Mouse (Mus musculus): ENCODE measurements around the gene Isx. TPM values are rescaled to one million over a fixed set of nuclear protein-coding genes. Genes with fewer than 3 reads are reported as not detected.
A peak's percentile ranks its signal among the peaks of the same experiment; 100 is the strongest.

The Isx gene
- polyA plus RNA-seq, 1 experiment from 2014 or later, result not detected

DNA sequence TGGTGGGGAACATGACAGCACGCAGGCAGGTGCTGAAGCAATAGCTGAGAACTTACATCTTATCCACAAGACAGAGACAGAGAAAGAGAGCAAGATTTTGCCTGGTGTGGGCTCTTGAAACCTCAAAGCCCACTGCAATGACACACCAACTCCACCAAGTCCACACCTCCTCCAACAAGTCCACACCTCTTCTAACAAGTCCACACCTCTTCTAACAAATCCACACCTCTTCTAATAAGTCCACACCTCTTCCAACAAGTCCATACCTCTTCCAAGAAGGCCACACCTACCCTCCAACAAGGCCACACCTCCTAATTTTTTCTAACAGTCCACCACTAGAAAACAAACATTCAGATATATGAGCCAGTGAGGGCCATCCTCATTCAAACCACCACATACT is 37.7 kb downstream of the Isx start:
- WGBS, result 80% methylated on average over 1 of the region's 1 CpGs
- Histone ChIP-seq H3K4me1 (ENCODE audit: control insufficient read depth, insufficient read depth, low read length) (no peaks in the 10 kb centered on the region; the same call in 1 of the 2 replicates), H3K27ac (ENCODE audit: low read depth, low read length) (no peak overlapping the region), H3K4me2 (ENCODE audit: low read length) (no peak overlapping the region), H3K27me3 (replicated peaks; ENCODE audit: control insufficient read depth, insufficient read depth, low read length) (no peaks in the 10 kb centered on the region), H3K9ac (ENCODE audit: low read length) (no peak overlapping the region), H3K4me3 (ENCODE audit: low read depth, low read length) (no peak overlapping the region), H3K9me3 (replicated peaks; ENCODE audit: control insufficient read depth, low read length) (no peaks in the 10 kb centered on the region), H3K36me3 (ENCODE audit: control insufficient read depth, insufficient read depth, low read length) (no peaks in the 10 kb centered on the region)
- no peak for DNase-seq (ENCODE audit: low spot score)
- no peak for ATAC-seq

DNA sequence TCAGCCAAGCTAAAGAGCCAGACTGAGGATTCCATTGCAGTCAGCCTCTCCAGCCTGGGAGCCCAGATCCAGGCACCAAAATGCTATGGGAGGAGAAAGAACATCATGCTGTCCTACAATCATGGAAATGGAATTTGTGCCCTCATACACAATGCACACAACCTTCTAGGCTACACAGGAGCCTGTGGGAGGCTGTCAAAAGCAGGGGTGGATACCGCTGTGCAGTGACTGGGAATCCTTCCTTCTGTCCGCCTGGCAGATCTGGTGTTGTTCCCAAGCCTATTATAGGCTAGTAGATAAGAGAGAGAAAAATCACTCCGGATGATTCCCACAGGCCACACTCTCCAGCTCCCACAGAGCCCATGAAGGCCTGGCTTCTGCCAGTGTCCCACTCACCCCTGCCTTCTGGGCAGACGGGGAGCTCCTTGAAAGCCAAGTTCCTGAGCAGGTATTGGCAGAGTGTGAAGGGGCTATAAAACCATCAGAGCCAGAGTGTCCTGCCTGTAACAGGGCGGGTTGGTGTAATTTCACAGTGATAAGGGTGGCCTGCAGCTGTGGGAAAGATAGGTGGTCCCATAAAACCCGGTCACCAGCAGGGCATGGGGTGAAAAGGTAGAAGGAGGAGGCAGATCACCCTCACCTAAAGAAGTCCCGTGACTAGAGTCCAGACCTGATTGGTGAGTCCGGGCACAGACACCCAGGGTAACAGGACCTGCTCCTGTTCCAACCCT is 47.9 kb downstream of the Isx start:
- Histone ChIP-seq H3K4me3 (ENCODE audit: low read depth, low read length) (no peak overlapping the region), H3K9me3 (replicated peaks; ENCODE audit: control insufficient read depth, low read length) (no peaks in the 10 kb centered on the region), H3K9ac (ENCODE audit: low read length) (no peak overlapping the region), H3K27ac (ENCODE audit: low read depth, low read length) (no peak overlapping the region), H3K4me1 (ENCODE audit: control insufficient read depth, insufficient read depth, low read length) (no peaks in the 10 kb centered on the region), H3K4me2 (ENCODE audit: low read length) (no peak overlapping the region), H3K36me3 (ENCODE audit: control insufficient read depth, insufficient read depth, low read length) (no peaks in the 10 kb centered on the region), H3K27me3 (replicated peaks; ENCODE audit: control insufficient read depth, insufficient read depth, low read length) (no peaks in the 10 kb centered on the region)
- 85% methylated on average over 8 of the region's 8 CpGs for WGBS
- DNase-seq (ENCODE audit: low spot score), result no peak
- no peak for ATAC-seq

DNA sequence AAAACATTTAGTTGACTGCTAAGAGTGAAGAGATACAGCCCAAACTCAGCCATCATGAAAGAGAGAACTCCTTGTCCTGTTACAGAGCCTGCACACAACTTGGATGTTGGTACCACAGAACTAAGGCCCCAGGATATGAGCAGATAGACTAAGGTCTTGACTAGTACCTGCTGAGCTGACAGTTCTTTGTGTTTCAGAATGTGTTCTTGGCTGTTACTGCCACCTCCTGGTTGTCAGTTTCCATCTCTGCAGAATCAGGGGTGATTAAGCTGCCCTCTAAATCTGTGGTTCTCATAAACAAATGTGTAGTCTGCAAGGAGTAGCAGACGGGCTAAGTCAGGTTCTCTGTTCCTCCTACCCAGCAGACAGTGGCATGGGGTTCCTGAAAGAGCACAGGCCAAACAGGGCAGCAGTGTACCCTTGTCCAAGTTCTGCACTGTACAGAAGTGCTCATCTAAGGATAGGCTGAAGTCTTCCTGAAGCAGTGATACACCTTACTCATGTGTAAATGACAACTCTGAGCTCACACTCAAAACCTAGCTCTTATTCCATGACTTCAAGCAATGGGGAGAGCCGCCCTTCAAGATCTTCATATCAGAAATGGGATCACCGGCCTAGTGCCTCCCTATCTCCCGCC is 49.0 kb downstream of the Isx start:
- DNase-seq (ENCODE audit: low spot score) (peak; percentile 47), ATAC-seq (0 out of 2 replicates have a peak, but pooled peaks have one; percentile 26)
- no peak overlapping the region for H3K4me2 ChIP-seq (ENCODE audit: low read length)
- H3K9me3 ChIP-seq (replicated peaks; ENCODE audit: control insufficient read depth, low read length), result no peaks in the 10 kb centered on the region
- H3K9ac ChIP-seq (ENCODE audit: low read length), result no peak overlapping the region
- H3K4me1 ChIP-seq (ENCODE audit: control insufficient read depth, insufficient read depth, low read length), result no peaks in the 10 kb centered on the region
- 79% methylated on average over 4 of the region's 4 CpGs for WGBS
- H3K27me3 ChIP-seq (replicated peaks; ENCODE audit: control insufficient read depth, insufficient read depth, low read length), result no peaks in the 10 kb centered on the region
- H3K36me3 ChIP-seq (ENCODE audit: control insufficient read depth, insufficient read depth, low read length), result no peaks in the 10 kb centered on the region
- no peak overlapping the region for H3K27ac ChIP-seq (ENCODE audit: low read depth, low read length)
- H3K4me3 ChIP-seq (ENCODE audit: low read depth, low read length), result no peak overlapping the region

DNA sequence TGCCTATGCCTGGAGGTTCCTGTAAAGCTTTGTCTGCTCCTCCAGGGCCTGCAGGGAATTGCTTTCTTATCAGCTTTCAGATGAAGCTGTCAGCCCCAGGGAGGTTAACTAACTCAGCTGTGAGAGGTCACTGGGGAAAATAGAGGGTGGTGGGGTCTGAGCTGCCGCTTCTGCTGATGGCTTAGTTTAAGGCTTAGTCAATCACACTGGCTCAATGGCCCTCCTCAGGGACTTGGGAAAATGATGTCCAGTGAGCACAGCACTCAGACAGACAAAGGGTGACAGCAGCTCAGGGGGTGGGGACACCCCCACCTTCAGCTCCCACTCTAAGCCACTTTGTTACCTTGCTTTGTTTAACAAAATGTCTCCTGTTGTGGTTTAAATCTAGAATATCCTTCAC is 55.0 kb downstream of the Isx start:
- Histone ChIP-seq H3K4me3 (ENCODE audit: low read depth, low read length) (no peak overlapping the region), H3K9me3 (replicated peaks; ENCODE audit: control insufficient read depth, low read length) (no peaks in the 10 kb centered on the region), H3K27ac (ENCODE audit: low read depth, low read length) (no peak overlapping the region), H3K4me2 (ENCODE audit: low read length) (no peak overlapping the region), H3K4me1 (ENCODE audit: control insufficient read depth, insufficient read depth, low read length) (no peaks in the 10 kb centered on the region), H3K9ac (ENCODE audit: low read length) (no peak overlapping the region), H3K27me3 (replicated peaks; ENCODE audit: control insufficient read depth, insufficient read depth, low read length) (no peaks in the 10 kb centered on the region), H3K36me3 (ENCODE audit: control insufficient read depth, insufficient read depth, low read length) (no peaks in the 10 kb centered on the region)
- ATAC-seq (no peak), DNase-seq (ENCODE audit: low spot score) (no peak)
- 37% methylated on average over 1 of the region's 1 CpGs for WGBS

DNA sequence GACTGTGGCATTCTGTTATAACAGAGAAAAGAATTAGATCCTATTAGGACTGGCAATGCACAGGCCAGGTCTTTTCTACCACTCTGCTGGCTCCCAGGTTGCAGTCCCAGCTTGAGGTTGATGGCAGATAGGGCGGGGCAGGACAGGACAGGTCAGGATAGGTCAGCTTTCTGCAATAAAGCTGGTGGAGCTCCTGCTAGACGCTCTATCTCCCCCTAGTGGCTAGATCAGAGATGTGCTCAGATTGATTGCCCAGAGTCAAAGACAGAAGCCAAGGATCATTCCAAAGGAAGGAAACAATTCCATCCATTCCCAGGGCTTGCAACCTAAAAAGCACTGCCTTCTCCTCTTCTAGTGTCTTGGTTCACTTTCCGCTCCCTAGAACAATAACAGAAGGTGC is 57.8 kb downstream of the Isx start:
- ATAC-seq (0 out of 2 replicates have a peak, but pooled peaks have one; percentile 7), DNase-seq (ENCODE audit: low spot score) (peak; percentile 73)
- H3K4me3 ChIP-seq (ENCODE audit: low read depth, low read length), result no peak overlapping the region
- no peaks in the 10 kb centered on the region for H3K9me3 ChIP-seq (replicated peaks; ENCODE audit: control insufficient read depth, low read length)
- WGBS, result 24% methylated on average over 3 of the region's 3 CpGs
- H3K27ac ChIP-seq (ENCODE audit: low read depth, low read length), result no peak overlapping the region
- no peaks in the 10 kb centered on the region for H3K4me1 ChIP-seq (ENCODE audit: control insufficient read depth, insufficient read depth, low read length)
- H3K4me2 ChIP-seq (ENCODE audit: low read length), result no peak overlapping the region
- H3K36me3 ChIP-seq (ENCODE audit: control insufficient read depth, insufficient read depth, low read length), result no peaks in the 10 kb centered on the region
- no peak overlapping the region for H3K9ac ChIP-seq (ENCODE audit: low read length)
- no peaks in the 10 kb centered on the region for H3K27me3 ChIP-seq (replicated peaks; ENCODE audit: control insufficient read depth, insufficient read depth, low read length)

DNA sequence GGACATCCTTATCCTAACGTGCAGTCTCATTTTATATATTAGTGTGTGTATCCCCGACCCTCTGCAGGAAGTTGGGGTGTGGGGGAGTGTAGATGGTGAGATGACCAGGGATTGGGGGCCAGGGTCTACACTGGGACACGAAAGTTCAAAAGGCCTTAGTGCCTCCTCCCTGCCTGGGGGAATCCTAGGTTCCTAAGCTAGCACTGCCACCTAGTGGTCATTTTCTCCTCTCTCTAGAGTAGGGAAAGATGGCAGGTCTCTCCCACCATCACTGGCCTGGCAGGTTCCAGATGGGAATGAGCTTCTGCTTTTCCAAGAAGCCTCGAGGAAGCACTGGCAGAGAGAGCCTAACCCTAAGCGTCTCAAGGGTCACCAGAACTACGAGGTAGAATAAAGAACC is 62.3 kb downstream of the Isx start:
- 14% methylated on average over 6 of the region's 6 CpGs for WGBS
- Histone ChIP-seq H3K36me3 (ENCODE audit: control insufficient read depth, insufficient read depth, low read length) (no peaks in the 10 kb centered on the region), H3K4me2 (ENCODE audit: low read length) (no peak overlapping the region), H3K27me3 (replicated peaks; ENCODE audit: control insufficient read depth, insufficient read depth, low read length) (no peaks in the 10 kb centered on the region), H3K9ac (ENCODE audit: low read length) (no peak overlapping the region), H3K4me3 (ENCODE audit: low read depth, low read length) (no peak overlapping the region), H3K9me3 (replicated peaks; ENCODE audit: control insufficient read depth, low read length) (no peaks in the 10 kb centered on the region), H3K4me1 (ENCODE audit: control insufficient read depth, insufficient read depth, low read length) (no peaks in the 10 kb centered on the region), H3K27ac (ENCODE audit: low read depth, low read length) (no peak overlapping the region)
- ATAC-seq (peak; percentile 82), DNase-seq (ENCODE audit: low spot score) (peak; percentile 86)

DNA sequence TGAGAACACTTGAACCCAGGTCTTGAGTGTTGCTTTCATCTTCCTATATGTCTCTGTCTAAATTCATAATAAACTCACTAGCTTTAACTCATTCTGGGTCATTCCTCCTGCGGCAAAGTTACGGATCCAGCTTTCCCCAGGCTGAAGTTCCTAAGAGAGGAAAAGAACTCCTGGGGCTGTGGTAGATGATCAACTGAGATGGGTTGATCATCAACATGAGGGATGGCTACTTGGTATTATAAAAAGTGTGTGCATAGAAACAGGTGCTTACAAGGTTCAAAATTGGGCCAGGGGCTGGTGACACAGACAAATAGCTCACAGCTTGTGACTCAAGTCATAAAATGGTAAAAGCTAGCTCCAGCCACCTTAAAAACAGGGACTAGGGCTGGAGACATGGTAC is 63.7 kb downstream of the Isx start:
- H3K27ac ChIP-seq (ENCODE audit: low read depth, low read length), result no peak overlapping the region
- no peaks in the 10 kb centered on the region for H3K9me3 ChIP-seq (replicated peaks; ENCODE audit: control insufficient read depth, low read length)
- H3K36me3 ChIP-seq (ENCODE audit: control insufficient read depth, insufficient read depth, low read length), result no peaks in the 10 kb centered on the region
- H3K9ac ChIP-seq (ENCODE audit: low read length), result no peak overlapping the region
- no peaks in the 10 kb centered on the region for H3K4me1 ChIP-seq (ENCODE audit: control insufficient read depth, insufficient read depth, low read length)
- no peak overlapping the region for H3K4me3 ChIP-seq (ENCODE audit: low read depth, low read length)
- DNase-seq (ENCODE audit: low spot score), result no peak
- H3K27me3 ChIP-seq (replicated peaks; ENCODE audit: control insufficient read depth, insufficient read depth, low read length), result no peaks in the 10 kb centered on the region
- ATAC-seq, result no peak
- WGBS, result 94% methylated on average over 2 of the region's 2 CpGs
- no peak overlapping the region for H3K4me2 ChIP-seq (ENCODE audit: low read length)

DNA sequence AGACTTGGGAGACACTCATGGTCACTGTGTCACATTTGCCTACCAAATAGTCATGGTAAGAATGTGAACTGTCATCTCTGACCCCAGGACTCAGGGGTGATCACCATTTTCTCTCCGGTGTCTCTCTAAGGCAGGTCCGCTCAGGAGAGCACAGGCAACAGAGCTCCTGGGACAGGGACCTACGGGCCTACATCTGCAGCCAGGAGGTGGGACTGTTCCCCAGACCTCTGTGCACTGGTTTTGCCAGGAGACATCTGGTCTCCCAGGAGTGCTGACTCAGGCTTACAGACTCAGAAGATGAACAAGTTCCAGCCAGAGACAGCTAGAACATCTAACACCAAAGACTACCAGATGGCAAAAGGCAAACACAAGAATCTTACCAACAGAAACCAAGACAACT is 69.1 kb downstream of the Isx start:
- Histone ChIP-seq H3K27me3 (replicated peaks; ENCODE audit: control insufficient read depth, insufficient read depth, low read length) (no peaks in the 10 kb centered on the region), H3K4me3 (ENCODE audit: low read depth, low read length) (no peak overlapping the region), H3K4me1 (ENCODE audit: control insufficient read depth, insufficient read depth, low read length) (no peaks in the 10 kb centered on the region), H3K9ac (ENCODE audit: low read length) (no peak overlapping the region), H3K36me3 (ENCODE audit: control insufficient read depth, insufficient read depth, low read length) (no peaks in the 10 kb centered on the region), H3K4me2 (ENCODE audit: low read length) (no peak overlapping the region), H3K9me3 (replicated peaks; ENCODE audit: control insufficient read depth, low read length) (no peaks in the 10 kb centered on the region), H3K27ac (ENCODE audit: low read depth, low read length) (no peak overlapping the region)
- WGBS, result 94% methylated on average over 3 of the region's 3 CpGs
- no peak for DNase-seq (ENCODE audit: low spot score)
- no peak for ATAC-seq

Measured in forebrain, embryonic 14.5 days (tissue).